Mouse (Mus musculus) embryonic facial prominence, embryonic 11.5 days (tissue): ENCODE data around the gene Anapc16. TPM values are rescaled to one million over a fixed set of nuclear protein-coding genes. Genes with fewer than 3 reads are reported as not detected.

Source experiments
- ATAC-seq: fragments of 200-750 bp; cut with Nextera tagmentation; replicated peaks from 2 replicates; pipeline ENCODE4 v1.8.0; 2017; ENCODE audit warnings: low read depth; ENCODE audit not compliant: insufficient number of reproducible peaks, low FRiP score, low TSS enrichment
- DNase-seq: peaks from one replicate; pipeline ENCODE4 v3.0.0-alpha.2; 2015; ENCODE audit warnings: low spot score
- H3K27ac ChIP-seq: fragments of 300-500 bp; sonication (generic); replicated peaks from 2 replicates; pipeline ENCODE4 v1.5.1; 2014; ENCODE audit warnings: mild to moderate bottlenecking, low read depth, low read length, control low read depth
- H3K27me3 ChIP-seq: fragments of 300-500 bp; sonication (generic); 2 replicates; pipeline ENCODE4 v1.6.1; 2014; ENCODE audit warnings: mild to moderate bottlenecking, low read length, moderate library complexity, mixed read lengths; ENCODE audit not compliant: control insufficient read depth, insufficient read depth
- H3K36me3 ChIP-seq: fragments of 300-500 bp; sonication (generic); replicated peaks from 2 replicates; pipeline ENCODE4 v1.6.1; 2014; ENCODE audit warnings: low read depth, mild to moderate bottlenecking, low read length, moderate library complexity, mixed read lengths; ENCODE audit not compliant: control insufficient read depth, insufficient read depth
- H3K4me1 ChIP-seq: fragments of 300-500 bp; sonication (generic); 2 replicates; pipeline ENCODE4 v1.6.1; 2014; ENCODE audit warnings: low read length, mixed read lengths; ENCODE audit not compliant: control insufficient read depth, insufficient read depth
- H3K4me2 ChIP-seq: fragments of 300-500 bp; sonication (generic); 2 replicates; pipeline ENCODE4 v1.6.1; 2014; ENCODE audit warnings: low read depth, mild to moderate bottlenecking, control low read depth, low read length, moderate library complexity
- H3K4me3 ChIP-seq: fragments of 300-500 bp; sonication (generic); 2 replicates; pipeline ENCODE4 v1.5.1; 2014; ENCODE audit warnings: low read depth, low read length, control low read depth
- H3K9ac ChIP-seq: fragments of 300-500 bp; sonication (generic); replicated peaks from 2 replicates; pipeline ENCODE4 v1.6.1; 2014; ENCODE audit warnings: mild to moderate bottlenecking, control low read depth, low read length
- H3K9me3 ChIP-seq: fragments of 300-500 bp; sonication (generic); replicated peaks from 2 replicates; pipeline ENCODE4 v1.6.1; 2016; ENCODE audit warnings: mild to moderate bottlenecking, low read length, inconsistent platforms, mixed read lengths; ENCODE audit not compliant: control insufficient read depth
- WGBS: fragments of 180-500 bp; shearing (Covaris S2); extraction: QIAGEN DNeasy Blood & Tissue Kit; methylation state at CpG from one replicate; pipeline ENCODE4 v1.1.7; 2014; 5-methylcytosine and 5-hydroxymethylcytosine counted together
- polyA plus RNA-seq: library from polyadenylated mRNA; unstranded; fragments of >200 nt; fragmentation: Nextera tagmentation; extraction: Ambion mirVana; gene quantifications from 2 replicates; pipeline ENCODE4 v1.2.1, GENCODE M21; 2014

Gene Anapc16
- polyA plus RNA-seq, 1 experiment from 2014 or later = 88.7 TPM

GRCm38 (mm10) chr10:59974786-59975185, 28.1 kb downstream of the Anapc16 start:
- Histone ChIP-seq H3K9ac (no peak overlapping the region; the same call in 1 of the 2 replicates), H3K4me2 (peak overlapping the region; percentile 14; the same call in 1 of the 2 replicates), H3K4me1 (peaks cover 4% of the 10 kb centered on the region), H3K4me3 (no peak overlapping the region), H3K27me3 (no peaks in the 10 kb centered on the region), H3K36me3 (no peaks in the 10 kb centered on the region), H3K27ac (no peak overlapping the region; the same call in 1 of the 2 replicates), H3K9me3 (no peaks in the 10 kb centered on the region)
- 63% methylated on average over 3 of the region's 3 CpGs for WGBS
- DNase-seq (no peak), ATAC-seq (no peak)

DNA sequence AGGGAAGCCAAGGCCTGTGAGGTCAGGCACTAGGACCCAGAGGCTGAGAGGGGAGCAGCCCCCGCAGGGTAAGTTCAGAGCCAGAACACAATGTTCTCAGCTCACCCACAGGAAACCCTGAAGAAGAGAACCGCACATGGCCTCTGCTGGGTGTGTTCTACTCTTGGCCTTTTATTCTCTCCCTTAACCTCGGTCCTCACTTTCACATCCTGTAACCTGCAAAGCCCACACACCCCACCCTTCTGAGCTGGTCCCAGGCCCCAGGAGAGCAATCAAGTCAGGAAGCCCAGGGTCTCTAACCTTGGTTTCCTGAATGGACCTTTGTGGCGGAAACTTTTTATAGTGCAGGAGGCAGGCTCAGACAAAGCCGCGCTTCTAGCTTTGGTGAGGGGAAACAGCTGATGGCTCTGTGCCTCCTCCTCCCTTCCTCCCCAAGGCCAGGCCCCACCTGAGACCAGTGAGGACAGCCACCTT, 28.7 kb downstream of the Anapc16 start:
- no peaks in the 10 kb centered on the region for H3K9me3 ChIP-seq
- peaks cover 4% of the 10 kb centered on the region for H3K4me1 ChIP-seq
- no peak overlapping the region for H3K4me3 ChIP-seq
- ATAC-seq (0 out of 2 replicates have a peak, but pooled peaks have one; percentile 6), DNase-seq (peak; percentile 67)
- 10% methylated on average over 6 of the region's 6 CpGs for WGBS
- H3K27ac ChIP-seq = peak overlapping the region; percentile 44; the same call in 1 of the 2 replicates
- peak overlapping the region; percentile 34 for H3K9ac ChIP-seq
- H3K4me2 ChIP-seq = peak overlapping the region; percentile 14; the same call in 1 of the 2 replicates
- no peaks in the 10 kb centered on the region for H3K27me3 ChIP-seq
- no peaks in the 10 kb centered on the region for H3K36me3 ChIP-seq

GRCm38 (mm10) chr10:59973400-59973799, 29.5 kb downstream of the Anapc16 start:
- 83% methylated on average over 4 of the region's 4 CpGs for WGBS
- Histone ChIP-seq H3K4me3 (no peak overlapping the region), H3K27me3 (no peaks in the 10 kb centered on the region), H3K27ac (no peak overlapping the region), H3K9me3 (no peaks in the 10 kb centered on the region), H3K36me3 (no peaks in the 10 kb centered on the region), H3K4me2 (no peak overlapping the region), H3K4me1 (peaks cover 4% of the 10 kb centered on the region), H3K9ac (no peak overlapping the region)
- DNase-seq (no peak), ATAC-seq (no peak)

DNA sequence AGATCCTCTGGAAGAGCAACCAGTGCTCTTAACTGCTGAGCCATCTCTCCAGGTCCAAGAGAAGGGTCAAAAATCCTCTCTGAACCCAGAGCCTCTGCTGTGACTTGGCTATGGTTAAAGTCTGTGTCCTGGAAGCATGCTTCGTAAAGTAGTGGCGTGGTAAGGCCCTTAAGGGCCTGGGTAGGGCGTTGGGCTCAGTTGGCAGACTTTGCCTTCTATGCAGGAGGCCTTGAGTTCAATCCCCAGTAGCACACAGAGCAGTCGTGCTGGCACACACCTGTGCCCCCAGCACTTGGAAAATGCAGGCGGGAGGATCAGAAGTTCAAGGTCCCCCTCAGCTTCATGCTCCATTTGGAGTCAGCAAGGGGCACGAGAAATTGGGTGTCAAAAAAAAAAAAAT, 29.9 kb downstream of the Anapc16 start:
- Histone ChIP-seq H3K36me3 (no peaks in the 10 kb centered on the region), H3K4me3 (no peak overlapping the region), H3K4me1 (peaks cover 4% of the 10 kb centered on the region), H3K27ac (no peak overlapping the region), H3K9me3 (no peaks in the 10 kb centered on the region), H3K27me3 (no peaks in the 10 kb centered on the region), H3K9ac (no peak overlapping the region), H3K4me2 (no peak overlapping the region)
- DNase-seq = no peak
- no peak for ATAC-seq
- WGBS = 79% methylated on average over 6 of the region's 6 CpGs

- WGBS = 82% methylated on average over 2 of the region's 2 CpGs
Observed at GRCm38 (mm10) chr10:59972534-59972933, 30.4 kb downstream of the Anapc16 start.

GRCm38 (mm10) chr10:59971813-59972212, 31.1 kb downstream of the Anapc16 start:
- Histone ChIP-seq H3K4me1 (peaks cover 4% of the 10 kb centered on the region), H3K4me3 (no peak overlapping the region), H3K36me3 (no peaks in the 10 kb centered on the region), H3K9ac (no peak overlapping the region), H3K27me3 (no peaks in the 10 kb centered on the region), H3K27ac (no peak overlapping the region), H3K4me2 (no peak overlapping the region), H3K9me3 (no peaks in the 10 kb centered on the region)
- ATAC-seq = no peak
- DNase-seq = no peak
- 90% methylated on average over 8 of the region's 8 CpGs for WGBS

More at GRCm38 (mm10) chr10:59972534-59972933, 30.4 kb downstream of the Anapc16 start:
- Histone ChIP-seq H3K27ac (no peak overlapping the region), H3K36me3 (no peaks in the 10 kb centered on the region), H3K4me1 (peaks cover 4% of the 10 kb centered on the region), H3K4me2 (no peak overlapping the region), H3K9ac (no peak overlapping the region), H3K27me3 (no peaks in the 10 kb centered on the region), H3K9me3 (no peaks in the 10 kb centered on the region), H3K4me3 (no peak overlapping the region)
- DNase-seq (no peak), ATAC-seq (no peak)

DNA sequence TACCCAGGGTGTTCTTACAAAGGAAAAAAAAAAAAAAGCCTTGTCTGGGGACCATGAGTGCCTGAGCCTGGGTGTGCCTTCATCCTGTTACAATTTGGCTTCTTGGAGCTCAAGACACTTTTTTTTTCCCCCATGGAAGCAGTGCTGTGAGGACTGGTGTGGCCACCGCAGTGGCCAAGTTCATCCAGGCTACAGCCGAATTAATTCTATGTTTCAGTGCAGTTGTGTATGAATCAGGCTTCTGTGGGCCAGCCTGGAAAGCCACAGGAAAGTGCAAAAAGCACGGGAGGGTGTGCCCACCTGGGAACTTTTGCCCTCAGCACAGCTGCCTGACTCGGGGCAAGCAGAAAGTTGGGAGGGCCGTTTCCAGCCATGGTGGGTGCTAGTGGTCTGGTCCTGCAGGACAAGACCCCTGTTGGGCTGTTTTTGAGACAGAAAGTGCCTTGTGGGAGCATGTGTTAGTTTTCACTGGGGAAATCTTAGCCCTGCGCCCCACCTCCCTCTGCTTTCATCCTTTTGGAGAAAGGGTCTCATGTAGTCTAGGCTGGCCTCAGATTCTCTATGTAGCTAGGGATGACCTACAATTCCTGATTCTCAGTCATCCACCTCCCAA, 32.4 kb downstream of the Anapc16 start:
- Histone ChIP-seq H3K9me3 (no peaks in the 10 kb centered on the region), H3K27me3 (no peaks in the 10 kb centered on the region), H3K9ac (peak overlapping the region; percentile 84), H3K36me3 (no peaks in the 10 kb centered on the region), H3K27ac (peak overlapping the region; percentile 83), H3K4me3 (peak overlapping the region; percentile 50), H3K4me2 (peak overlapping the region; percentile 70), H3K4me1 (peaks cover 7% of the 10 kb centered on the region)
- WGBS = 22% methylated on average over 6 of the region's 6 CpGs
- no peak for DNase-seq
- no peak for ATAC-seq

GRCm38 (mm10) chr10:59969821-59970449, 33.0 kb downstream of the Anapc16 start:
- 1% methylated on average over 25 of the region's 25 CpGs for WGBS
- Histone ChIP-seq H3K36me3 (no peaks in the 10 kb centered on the region), H3K27me3 (no peaks in the 10 kb centered on the region), H3K27ac (peak overlapping the region; percentile 83), H3K9me3 (no peaks in the 10 kb centered on the region), H3K4me2 (peak overlapping the region; percentile 70), H3K4me3 (peak overlapping the region; percentile 50), H3K9ac (peak overlapping the region; percentile 84), H3K4me1 (peaks cover 13% of the 10 kb centered on the region)
- ATAC-seq (peak; percentile 15; the same call in 1 of the 2 replicates), DNase-seq (peak; percentile 88)
